ENCODE assay signal across 26 mouse cellular contexts in the genomic region with DNA sequence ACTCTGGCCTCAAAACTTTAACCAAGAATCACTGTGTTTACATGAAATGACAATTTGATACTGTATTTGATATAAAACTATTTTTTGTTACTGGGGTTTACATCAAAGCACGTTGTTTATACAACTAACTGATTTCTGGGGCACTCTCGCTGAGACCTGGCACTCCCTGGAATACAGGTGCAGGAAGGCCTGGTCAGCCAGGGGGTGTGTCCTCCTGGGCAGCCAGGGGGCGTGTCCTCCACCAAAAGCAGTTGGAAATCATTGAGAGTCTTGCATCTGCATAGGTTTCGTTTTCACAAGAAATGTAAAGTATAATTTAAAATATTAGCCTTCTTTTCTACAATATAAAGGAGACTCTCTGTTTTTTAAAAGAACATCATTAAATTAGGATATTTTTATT. TPM values are rescaled to one million over a fixed set of nuclear protein-coding genes. Genes with fewer than 3 reads are reported as not detected.
DNase-seq lines count a peak whose midpoint lies in the region; ATAC-seq and TF ChIP-seq lines count a peak whose summit lies in the region.
"Had no signal": no experiment of that assay in that cellular context is flagged by ENCODE, and none has a peak within 500 bp of the region (broad histone marks: within the 10 kb centered on the region; RNA-seq: fewer than 3 reads in every experiment).

No protein-coding gene starts in this region.

- H3K79me2 ChIP-seq in liver, adult 2 months (ENCODE audit: control insufficient read depth, insufficient read depth, low read length), result no peaks in the 10 kb centered on the region

- no peak overlapping the region for H3K4me2 ChIP-seq in liver, embryonic 12.5 days
- H3K4me2 ChIP-seq: embryonic facial prominence, embryonic 15.5 days; forebrain, embryonic 15.5 days had no signal

- peak; percentile 18 for DNase-seq in kidney, adult 2 months
- DNase-seq in kidney, adult 8-10 months, result no peak
- DNase-seq in liver, adult 2 months (ENCODE audit: extremely low read depth, low read depth, low spot score), result peak; percentile 61
- DNase-seq in lung, postnatal 10 days, result peak; percentile 41
- DNase-seq in lung, postnatal 36 days, result peak; percentile 67
- no peak for DNase-seq in left cerebral cortex, postnatal 25 days (ENCODE audit: low spot score in 2 of 2)
- DNase-seq: adrenal gland, postnatal 10 days; cerebellum, adult 11 months; cerebellum, adult 8-10 months; cerebellum, postnatal 14 days; embryo, embryonic 11 days; gastrocnemius, postnatal 10 days; heart, adult 18-20 months; heart, postnatal 10 days; heart, postnatal 4 days had no signal

- no peak overlapping the region for H3K4me3 ChIP-seq in kidney, adult 2 months (ENCODE audit: insufficient read depth, low read depth, low read length)
- H3K4me3 ChIP-seq in liver, adult 2 months (ENCODE audit: insufficient read depth, low read depth, low read length), result no peak overlapping the region
- no peak overlapping the region for H3K4me3 ChIP-seq in liver, embryonic 12.5 days
- H3K4me3 ChIP-seq: embryonic facial prominence, embryonic 15.5 days; erythroblast, embryonic 14.5 days; forebrain, embryonic 10.5 days; forebrain, embryonic 15.5 days; heart, embryonic 10.5 days had no signal

- H3K36me3 ChIP-seq in kidney, adult 2 months (ENCODE audit: control insufficient read depth, insufficient read depth, low read length), result no peaks in the 10 kb centered on the region
- no peaks in the 10 kb centered on the region for H3K36me3 ChIP-seq in liver, adult 2 months (ENCODE audit: control insufficient read depth, insufficient read depth, low read length)
- no peaks in the 10 kb centered on the region for H3K36me3 ChIP-seq in liver, embryonic 12.5 days

- no peak for ATAC-seq in liver, embryonic 12.5 days
- ATAC-seq: forebrain, embryonic 15.5 days had no signal

- intact Hi-C loops in left cerebral cortex, postnatal 25 days (cut with DNase I), result no loop called here

- H3K9me3 ChIP-seq in liver, embryonic 12.5 days (replicated peaks), result no peaks in the 10 kb centered on the region
- H3K9me3 ChIP-seq: embryonic facial prominence, embryonic 15.5 days; forebrain, embryonic 10.5 days; forebrain, embryonic 15.5 days; heart, embryonic 10.5 days had no signal

- H3K27me3 ChIP-seq in kidney, adult 2 months (replicated peaks; ENCODE audit: control insufficient read depth, insufficient read depth, low read length), result no peaks in the 10 kb centered on the region
- H3K27me3 ChIP-seq in liver, adult 2 months (ENCODE audit: control insufficient read depth, insufficient read depth, low read length), result no peaks in the 10 kb centered on the region
- H3K27me3 ChIP-seq in liver, embryonic 12.5 days (replicated peaks), result no peaks in the 10 kb centered on the region
- H3K27me3 ChIP-seq: embryonic facial prominence, embryonic 15.5 days; forebrain, embryonic 15.5 days had no signal

- H3K4me1 ChIP-seq in kidney, adult 2 months (ENCODE audit: control insufficient read depth, insufficient read depth, low read length), result no peaks in the 10 kb centered on the region
- no peaks in the 10 kb centered on the region for H3K4me1 ChIP-seq in liver, adult 2 months (ENCODE audit: control insufficient read depth, insufficient read depth, low read length)
- no peaks in the 10 kb centered on the region for H3K4me1 ChIP-seq in liver, embryonic 12.5 days
- H3K4me1 ChIP-seq: embryonic facial prominence, embryonic 15.5 days; forebrain, embryonic 10.5 days; forebrain, embryonic 15.5 days had no signal

- no peak for TF ChIP-seq CTCF in kidney, adult 2 months (conservative IDR thresholded peaks at IDR 0.05; ENCODE audit: insufficient read depth, insufficient read length, low read depth, low read length)
- TF ChIP-seq CTCF in liver, adult 2 months (IDR thresholded peaks at IDR 0.05; ENCODE audit: low read depth, low read length), result peak; percentile 33

- 59% methylated on average over 4 of the region's 4 CpGs for WGBS in kidney, adult 2 months
- 17% methylated on average over 4 of the region's 4 CpGs for WGBS in liver, adult 2 months
- 50% methylated on average over 4 of the region's 4 CpGs for WGBS in liver, embryonic 12.5 days (ENCODE audit: insufficient replicate concordance)

- no peak overlapping the region for H3K27ac ChIP-seq in kidney, adult 2 months (ENCODE audit: insufficient read depth, low read depth, low read length)
- no peak overlapping the region for H3K27ac ChIP-seq in liver, adult 2 months (replicated peaks; ENCODE audit: insufficient read depth, low read depth, low read length)
- H3K27ac ChIP-seq in liver, embryonic 12.5 days, result no peak overlapping the region
- H3K27ac ChIP-seq: embryonic facial prominence, embryonic 15.5 days; forebrain, embryonic 10.5 days; forebrain, embryonic 15.5 days; heart, embryonic 10.5 days had no signal

- TF ChIP-seq POLR2A in kidney, adult 2 months (IDR thresholded peaks at IDR 0.05; ENCODE audit: low read depth, low read length), result no peak
- TF ChIP-seq POLR2A in liver, adult 2 months (IDR thresholded peaks at IDR 0.05; ENCODE audit: extremely low read depth, insufficient read depth, low read length), result no peak

- no peak overlapping the region for H3K9ac ChIP-seq in liver, adult 2 months (ENCODE audit: low read depth, low read length)
- H3K9ac ChIP-seq in liver, embryonic 12.5 days, result no peak overlapping the region
- H3K9ac ChIP-seq: embryonic facial prominence, embryonic 15.5 days; forebrain, embryonic 15.5 days had no signal

RNA-seq across cellular contexts. Expression of gene F7, which starts 6.3 kb away (rescaled TPM):
- polyA plus RNA-seq in kidney, adult 2 months (2012; rRNA removed), result 0.19 and 0.39 TPM in 2 replicates
- total RNA-seq in liver, adult 2 months (2014; rRNA removed), result 95.0 and 117 TPM in 2 replicates
- 173 and 185 TPM in 2 replicates for polyA plus RNA-seq in liver, adult 2 months (2012; rRNA removed)
- 4.4 and 5.2 TPM in 2 replicates for polyA plus RNA-seq in liver, embryonic 12.5 days (2016; fragmentation: Nextera tagmentation; extraction: Ambion mirVana)
- not detected for total RNA-seq in left cerebral cortex, postnatal 25 days (2021)
- total RNA-seq: common myeloid progenitor, adult 5-6 weeks; gastrocnemius, postnatal 10 days; heart, postnatal 10 days; heart, postnatal 4 days; MEL had no signal
- polyA plus RNA-seq: C2C12; embryonic facial prominence, embryonic 11.5 days; heart, embryonic 14.5 days had no signal

RNA-seq across cellular contexts. Expression of gene F10, which starts 17.5 kb away (rescaled TPM):
- 0.79 and 0.91 TPM in 2 replicates for polyA plus RNA-seq in kidney, adult 2 months (2012; rRNA removed)
- 374 and 399 TPM in 2 replicates for total RNA-seq in liver, adult 2 months (2014; rRNA removed)
- polyA plus RNA-seq in liver, adult 2 months (2012; rRNA removed), result 267 and 371 TPM in 2 replicates
- 57.0 and 62.6 TPM in 2 replicates for polyA plus RNA-seq in liver, embryonic 12.5 days (2016; fragmentation: Nextera tagmentation; extraction: Ambion mirVana)
- not detected for total RNA-seq in left cerebral cortex, postnatal 25 days (2021)
- polyA plus RNA-seq: C2C12 had no signal

RNA-seq across cellular contexts. Expression of gene Proz, which starts 41.2 kb away (rescaled TPM):
- polyA plus RNA-seq in kidney, adult 2 months (2012; rRNA removed), result 11.7 and 13.3 TPM in 2 replicates
- 240 and 252 TPM in 2 replicates for total RNA-seq in liver, adult 2 months (2014; rRNA removed)
- polyA plus RNA-seq in liver, adult 2 months (2012; rRNA removed), result 374 and 460 TPM in 2 replicates
- 14.6 and 15.1 TPM in 2 replicates for polyA plus RNA-seq in liver, embryonic 12.5 days (2016; fragmentation: Nextera tagmentation; extraction: Ambion mirVana)
- total RNA-seq in left cerebral cortex, postnatal 25 days (2021), result not detected
- total RNA-seq: heart, adult 18-20 months; heart, postnatal 10 days; heart, postnatal 4 days had no signal

Comparison
In these comparisons a context has a peak if more than half of its experiments do, and no peak if none do; other contexts are left out.
1. DNase-seq: peak in kidney, adult 2 months (single experiment), liver, adult 2 months (single experiment), lung, postnatal 10 days (single experiment) and lung, postnatal 36 days (single experiment); none in kidney, adult 8-10 months (0 of 2) and left cerebral cortex, postnatal 25 days (0 of 2).
2. RNA of gene F7, which starts 6.3 kb away (polyA plus RNA-seq): 173 to 185 TPM in liver, adult 2 months; 4.4 to 5.2 TPM in liver, embryonic 12.5 days and 0.19 to 0.39 TPM in kidney, adult 2 months; every median in the first group is over 10 times any median in the second.
3. RNA of gene Proz, which starts 41.2 kb away (polyA plus RNA-seq): 374 to 460 TPM in liver, adult 2 months; 14.6 to 15.1 TPM in liver, embryonic 12.5 days and 11.7 to 13.3 TPM in kidney, adult 2 months; every median in the first group is over 10 times any median in the second.
4. RNA of gene F10, which starts 17.5 kb away (polyA plus RNA-seq): 267 to 371 TPM in liver, adult 2 months and 57.0 to 62.6 TPM in liver, embryonic 12.5 days; 0.79 to 0.91 TPM in kidney, adult 2 months; every median in the first group is over 10 times any median in the second.